In the genomic region with DNA sequence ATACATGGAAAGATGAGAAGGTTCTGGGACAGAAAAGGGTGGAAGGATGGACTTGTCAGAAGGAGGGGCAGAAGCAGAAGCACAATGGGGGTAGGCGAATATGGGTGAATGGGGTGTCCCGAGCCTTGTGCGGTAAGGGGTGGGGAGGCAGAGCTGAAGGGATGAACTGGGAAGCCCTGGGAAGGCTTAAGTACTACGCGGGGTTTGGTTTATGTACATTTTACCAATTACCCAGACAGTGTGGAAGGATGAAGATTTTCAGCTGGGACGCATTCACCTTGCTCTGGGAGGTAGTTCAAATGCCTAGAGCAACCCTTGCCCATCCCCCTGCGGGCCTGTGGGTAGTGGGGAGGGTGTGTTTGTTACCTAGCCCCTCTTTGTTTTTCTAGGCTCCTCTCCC, we compare ENCODE assay signal across 9 mouse cellular contexts. TPM values are rescaled to one million over a fixed set of nuclear protein-coding genes. Genes with fewer than 3 reads are reported as not detected.
A peak's percentile ranks its signal among the peaks of the same experiment; 100 is the strongest.
DNase-seq lines count a peak whose midpoint lies in the region; ATAC-seq lines count a peak whose summit lies in the region.
"Had no signal": no experiment of that assay in that cellular context is flagged by ENCODE, and none has a peak within 500 bp of the region (broad histone marks: within the 10 kb centered on the region; RNA-seq: fewer than 3 reads in every experiment).

No protein-coding gene starts in this region.

- 0 out of 2 replicates have a peak, but pooled peaks have one; percentile 2 for ATAC-seq in kidney, embryonic 16.5 days (ENCODE audit: low FRiP score, low TSS enrichment)
- peak; percentile 10; the same call in 1 of the 2 replicates for ATAC-seq in hindbrain, embryonic 14.5 days (ENCODE audit: low FRiP score)
- no peak for ATAC-seq in midbrain, embryonic 14.5 days (ENCODE audit: low FRiP score, low TSS enrichment)

- H3K4me3 ChIP-seq in kidney, embryonic 16.5 days (ENCODE audit: low read length): peak overlapping the region; percentile 56
- H3K4me3 ChIP-seq in embryonic facial prominence, embryonic 10.5 days: peak overlapping the region; percentile 75
- H3K4me3 ChIP-seq in hindbrain, embryonic 14.5 days (replicated peaks; ENCODE audit: low read length): peak overlapping the region; percentile 61
- peak overlapping the region; percentile 57 for H3K4me3 ChIP-seq in midbrain, embryonic 14.5 days (replicated peaks; ENCODE audit: low read depth, low read length)

- H3K27me3 ChIP-seq in kidney, embryonic 16.5 days (ENCODE audit: insufficient read depth, low read length): peaks cover 3% of the 10 kb centered on the region; the same call in 1 of the 2 replicates
- H3K27me3 ChIP-seq in embryonic facial prominence, embryonic 10.5 days (replicated peaks; ENCODE audit: low read depth, poor library complexity, severe bottlenecking): peaks cover 34% of the 10 kb centered on the region
- peaks cover 7% of the 10 kb centered on the region; the same call in 1 of the 2 replicates for H3K27me3 ChIP-seq in hindbrain, embryonic 14.5 days (ENCODE audit: control insufficient read depth, insufficient read depth, low read length)
- no peaks in the 10 kb centered on the region for H3K27me3 ChIP-seq in midbrain, embryonic 14.5 days (ENCODE audit: control insufficient read depth, insufficient read depth, low read length)

- intact Hi-C loops in gastrocnemius, postnatal 36 days (cut with DNase I): no loop called here

- DNase-seq in kidney, adult 8-10 months: no peak
- no peak for DNase-seq in embryonic facial prominence, embryonic 10.5 days (ENCODE audit: low spot score)
- DNase-seq in hindbrain, embryonic 14.5 days (ENCODE audit: low spot score): no peak
- no peak for DNase-seq in midbrain, embryonic 14.5 days
- no peak for DNase-seq in cerebellum, adult 11-12 months
- DNase-seq in adrenal gland, postnatal 25 days: no peak
- DNase-seq in gastrocnemius, postnatal 36 days: no peak

- peak overlapping the region; percentile 71 for H3K9ac ChIP-seq in kidney, embryonic 16.5 days (replicated peaks; ENCODE audit: low read length)
- H3K9ac ChIP-seq in hindbrain, embryonic 14.5 days: peak overlapping the region; percentile 74
- H3K9ac ChIP-seq in midbrain, embryonic 14.5 days (replicated peaks; ENCODE audit: low read length): peak overlapping the region; percentile 66

- 22% methylated on average over 7 of the region's 7 CpGs for WGBS in kidney, embryonic 16.5 days
- WGBS in embryonic facial prominence, embryonic 10.5 days: 23% methylated on average over 7 of the region's 7 CpGs
- 35% methylated on average over 7 of the region's 7 CpGs for WGBS in hindbrain, embryonic 14.5 days
- 33% methylated on average over 7 of the region's 7 CpGs for WGBS in midbrain, embryonic 14.5 days

- H3K36me3 ChIP-seq in kidney, embryonic 16.5 days (ENCODE audit: insufficient read depth, low read length): peaks cover 10% of the 10 kb centered on the region
- peaks cover 34% of the 10 kb centered on the region for H3K36me3 ChIP-seq in embryonic facial prominence, embryonic 10.5 days (replicated peaks)
- peaks cover 4% of the 10 kb centered on the region for H3K36me3 ChIP-seq in hindbrain, embryonic 14.5 days (replicated peaks; ENCODE audit: control insufficient read depth, insufficient read depth)
- peaks cover 9% of the 10 kb centered on the region for H3K36me3 ChIP-seq in midbrain, embryonic 14.5 days (ENCODE audit: control insufficient read depth, insufficient read depth, low read length)

- H3K4me2 ChIP-seq in kidney, embryonic 16.5 days (replicated peaks; ENCODE audit: low read depth, low read length): peak overlapping the region; percentile 96
- peak overlapping the region; percentile 95 for H3K4me2 ChIP-seq in hindbrain, embryonic 14.5 days (replicated peaks)
- H3K4me2 ChIP-seq in midbrain, embryonic 14.5 days (ENCODE audit: low read length): peak overlapping the region; percentile 87

- no peaks in the 10 kb centered on the region for H3K9me3 ChIP-seq in kidney, embryonic 16.5 days (ENCODE audit: low read length)
- no peaks in the 10 kb centered on the region for H3K9me3 ChIP-seq in embryonic facial prominence, embryonic 10.5 days
- H3K9me3 ChIP-seq in hindbrain, embryonic 14.5 days (ENCODE audit: control insufficient read depth, low read length): no peaks in the 10 kb centered on the region
- H3K9me3 ChIP-seq in midbrain, embryonic 14.5 days (ENCODE audit: control insufficient read depth, low read length): no peaks in the 10 kb centered on the region

- peaks cover 27% of the 10 kb centered on the region for H3K4me1 ChIP-seq in kidney, embryonic 16.5 days (ENCODE audit: insufficient read depth, low read length)
- peaks cover 37% of the 10 kb centered on the region for H3K4me1 ChIP-seq in embryonic facial prominence, embryonic 10.5 days
- H3K4me1 ChIP-seq in hindbrain, embryonic 14.5 days (replicated peaks; ENCODE audit: control insufficient read depth, insufficient read depth, low read length): peaks cover 22% of the 10 kb centered on the region
- H3K4me1 ChIP-seq in midbrain, embryonic 14.5 days (ENCODE audit: control insufficient read depth, insufficient read depth, low read length): peaks cover 19% of the 10 kb centered on the region

- H3K27ac ChIP-seq in kidney, embryonic 16.5 days (ENCODE audit: low read length): no peak overlapping the region
- peak overlapping the region; percentile 88 for H3K27ac ChIP-seq in embryonic facial prominence, embryonic 10.5 days (replicated peaks)
- peak overlapping the region; percentile 18; the same call in 1 of the 2 replicates for H3K27ac ChIP-seq in hindbrain, embryonic 14.5 days
- no peak overlapping the region for H3K27ac ChIP-seq in midbrain, embryonic 14.5 days (replicated peaks; ENCODE audit: low read depth, low read length)

RNA-seq across cellular contexts. Expression of a gene that starts 0.7 kb away (rescaled TPM):
- polyA plus RNA-seq in kidney, embryonic 16.5 days (2015; fragmentation: Nextera tagmentation; extraction: Ambion mirVana): 39.4 and 39.9 TPM in 2 replicates
- 58.1 and 58.2 TPM in 2 replicates for polyA plus RNA-seq in embryonic facial prominence, embryonic 10.5 days (2016; fragmentation: Nextera tagmentation; extraction: Ambion mirVana)
- polyA plus RNA-seq in hindbrain, embryonic 14.5 days (2014; fragmentation: Nextera tagmentation; extraction: Ambion mirVana): 19.4 and 22.5 TPM in 2 replicates
- 20.3 and 22.7 TPM in 2 replicates for polyA plus RNA-seq in midbrain, embryonic 14.5 days (2014; fragmentation: Nextera tagmentation; extraction: Ambion mirVana)
- total RNA-seq in adrenal gland, postnatal 25 days (2021): 10.1 and 10.8 TPM in 2 replicates
- 1 to 10 TPM; 2.3 to 2.9 TPM for total RNA-seq in gastrocnemius, postnatal 36 days (2021)

RNA-seq across cellular contexts. Expression of a gene that starts 10.3 kb away (rescaled TPM):
- polyA plus RNA-seq in kidney, embryonic 16.5 days (2015; fragmentation: Nextera tagmentation; extraction: Ambion mirVana): 1,050 and 1,120 TPM in 2 replicates
- polyA plus RNA-seq in embryonic facial prominence, embryonic 10.5 days (2016; fragmentation: Nextera tagmentation; extraction: Ambion mirVana): 1,000 and 1,025 TPM in 2 replicates
- 581 and 604 TPM in 2 replicates for polyA plus RNA-seq in hindbrain, embryonic 14.5 days (2014; fragmentation: Nextera tagmentation; extraction: Ambion mirVana)
- 591 and 597 TPM in 2 replicates for polyA plus RNA-seq in midbrain, embryonic 14.5 days (2014; fragmentation: Nextera tagmentation; extraction: Ambion mirVana)
- 373 and 392 TPM in 2 replicates for total RNA-seq in adrenal gland, postnatal 25 days (2021)
- 100 to 1,000 TPM; 196 to 211 TPM for total RNA-seq in gastrocnemius, postnatal 36 days (2021)

RNA-seq across cellular contexts. Expression of a gene that starts 11.1 kb away (rescaled TPM):
- 2.5 and 3.1 TPM in 2 replicates for polyA plus RNA-seq in kidney, embryonic 16.5 days (2015; fragmentation: Nextera tagmentation; extraction: Ambion mirVana)
- 0.57 and 1.4 TPM in 2 replicates for polyA plus RNA-seq in embryonic facial prominence, embryonic 10.5 days (2016; fragmentation: Nextera tagmentation; extraction: Ambion mirVana)
- 0.43 and 0.68 TPM in 2 replicates for polyA plus RNA-seq in hindbrain, embryonic 14.5 days (2014; fragmentation: Nextera tagmentation; extraction: Ambion mirVana)
- polyA plus RNA-seq in midbrain, embryonic 14.5 days (2014; fragmentation: Nextera tagmentation; extraction: Ambion mirVana): 0.54 and 0.94 TPM in 2 replicates
- 1.0 TPM in 1 of 2 replicates, not detected in the other for total RNA-seq in adrenal gland, postnatal 25 days (2021)
- total RNA-seq in gastrocnemius, postnatal 36 days (2021): 1 to 10 TPM; 4.7 to 5.6 TPM

RNA-seq across cellular contexts. Expression of a gene that starts 11.9 kb away (rescaled TPM):
- polyA plus RNA-seq in kidney, embryonic 16.5 days (2015; fragmentation: Nextera tagmentation; extraction: Ambion mirVana): 6.8 and 7.5 TPM in 2 replicates
- polyA plus RNA-seq in embryonic facial prominence, embryonic 10.5 days (2016; fragmentation: Nextera tagmentation; extraction: Ambion mirVana): 2.8 and 3.3 TPM in 2 replicates
- polyA plus RNA-seq in hindbrain, embryonic 14.5 days (2014; fragmentation: Nextera tagmentation; extraction: Ambion mirVana): 0.51 and 0.53 TPM in 2 replicates
- 0.08 and 0.46 TPM in 2 replicates for polyA plus RNA-seq in midbrain, embryonic 14.5 days (2014; fragmentation: Nextera tagmentation; extraction: Ambion mirVana)
- 11.0 and 14.5 TPM in 2 replicates for total RNA-seq in adrenal gland, postnatal 25 days (2021)
- under 1 TPM; 0.52 to 0.61 TPM for total RNA-seq in gastrocnemius, postnatal 36 days (2021)

RNA-seq across cellular contexts. Expression of a gene that starts 12.0 kb away (rescaled TPM):
- not detected in 2 replicates for polyA plus RNA-seq in kidney, embryonic 16.5 days (2015; fragmentation: Nextera tagmentation; extraction: Ambion mirVana)
- not detected in 2 replicates for polyA plus RNA-seq in embryonic facial prominence, embryonic 10.5 days (2016; fragmentation: Nextera tagmentation; extraction: Ambion mirVana)
- not detected in 2 replicates for polyA plus RNA-seq in hindbrain, embryonic 14.5 days (2014; fragmentation: Nextera tagmentation; extraction: Ambion mirVana)
- not detected in 2 replicates for polyA plus RNA-seq in midbrain, embryonic 14.5 days (2014; fragmentation: Nextera tagmentation; extraction: Ambion mirVana)
- total RNA-seq in adrenal gland, postnatal 25 days (2021): not detected in 2 replicates
- not detected for total RNA-seq in gastrocnemius, postnatal 36 days (2021)
- total RNA-seq: heart, postnatal 10 days had no signal

Comparison
In these comparisons a context has a peak if more than half of its experiments do, and no peak if none do; other contexts are left out.
1. H3K27ac ChIP-seq: peak in embryonic facial prominence, embryonic 10.5 days (single experiment) and hindbrain, embryonic 14.5 days (single experiment); none in kidney, embryonic 16.5 days (single experiment) and midbrain, embryonic 14.5 days (single experiment).
2. Peak in every context shown above with its lines, with median percentiles within 50 percentile points of each other: H3K4me2 ChIP-seq, H3K4me3 ChIP-seq and H3K9ac ChIP-seq.